Mouse (Mus musculus) neural tube, embryonic 14.5 days (tissue): Measurements from ENCODE around the gene Tor2a. TPM values are rescaled to one million over a fixed set of nuclear protein-coding genes. Genes with fewer than 3 reads are reported as not detected.

Experiments used
- ATAC-seq: fragments of 200-750 bp; cut with Nextera tagmentation; 2 replicates; pipeline ENCODE4 v1.8.0; 2017; ENCODE audit warnings: low read depth, mild to moderate bottlenecking, moderate TSS enrichment, moderate library complexity
- H3K27ac ChIP-seq: fragments of 300-500 bp; sonication (generic); 2 replicates; pipeline ENCODE4 v1.5.1; 2014; ENCODE audit warnings: low read depth, mild to moderate bottlenecking, control low read depth, low read length, moderate library complexity, mixed read lengths
- H3K27me3 ChIP-seq: fragments of 300-500 bp; sonication (generic); 2 replicates; pipeline ENCODE4 v1.6.1; 2014; ENCODE audit warnings: low read length; ENCODE audit not compliant: control insufficient read depth, insufficient read depth
- H3K36me3 ChIP-seq: fragments of 300-500 bp; sonication (generic); 2 replicates; pipeline ENCODE4 v1.6.1; 2014; ENCODE audit warnings: low read length, mixed read lengths; ENCODE audit not compliant: control insufficient read depth, insufficient read depth
- H3K4me1 ChIP-seq: fragments of 300-500 bp; sonication (generic); 2 replicates; pipeline ENCODE4 v1.6.1; 2014; ENCODE audit warnings: low read length; ENCODE audit not compliant: control insufficient read depth, insufficient read depth
- H3K4me2 ChIP-seq: fragments of 300-500 bp; sonication (generic); 2 replicates; pipeline ENCODE4 v1.6.1; 2014; ENCODE audit warnings: mild to moderate bottlenecking, low read depth, low read length, control low read depth
- H3K4me3 ChIP-seq: fragments of 300-500 bp; sonication (generic); 2 replicates; pipeline ENCODE4 v1.5.1; 2014; ENCODE audit warnings: low read depth, low read length, control low read depth, mixed read lengths
- H3K9ac ChIP-seq: fragments of 300-500 bp; sonication (generic); replicated peaks from 2 replicates; pipeline ENCODE4 v1.6.1; 2014; ENCODE audit warnings: low read depth, mild to moderate bottlenecking, control low read depth, low read length, mixed read lengths
- H3K9me3 ChIP-seq: fragments of 300-500 bp; sonication (generic); 2 replicates; pipeline ENCODE4 v1.6.1; 2016; ENCODE audit warnings: low read length; ENCODE audit not compliant: control insufficient read depth
- WGBS: fragments of 180-500 bp; shearing (Covaris S2); extraction: QIAGEN DNeasy Blood & Tissue Kit; methylation state at CpG from one replicate; pipeline ENCODE4 v1.1.7; 2014; 5-methylcytosine and 5-hydroxymethylcytosine counted together
- microRNA counts: library from miRNA; unstranded; fragments of <30 nt; microRNA quantifications from one replicate; lab custom pipeline; 2016
- microRNA-seq: library from miRNA; unstranded; fragments of <30 nt; microRNA quantifications from one replicate; pipeline ENCODE4, GENCODE M21; 2016
- polyA plus RNA-seq: library from polyadenylated mRNA; unstranded; fragments of >200 nt; fragmentation: Nextera tagmentation; extraction: Ambion mirVana; gene quantifications from 2 replicates; pipeline ENCODE4 v1.2.1, GENCODE M21; 2014

Tor2a gene
- polyA plus RNA-seq, 1 experiment from 2014 or later, result 56.0 TPM

DNA sequence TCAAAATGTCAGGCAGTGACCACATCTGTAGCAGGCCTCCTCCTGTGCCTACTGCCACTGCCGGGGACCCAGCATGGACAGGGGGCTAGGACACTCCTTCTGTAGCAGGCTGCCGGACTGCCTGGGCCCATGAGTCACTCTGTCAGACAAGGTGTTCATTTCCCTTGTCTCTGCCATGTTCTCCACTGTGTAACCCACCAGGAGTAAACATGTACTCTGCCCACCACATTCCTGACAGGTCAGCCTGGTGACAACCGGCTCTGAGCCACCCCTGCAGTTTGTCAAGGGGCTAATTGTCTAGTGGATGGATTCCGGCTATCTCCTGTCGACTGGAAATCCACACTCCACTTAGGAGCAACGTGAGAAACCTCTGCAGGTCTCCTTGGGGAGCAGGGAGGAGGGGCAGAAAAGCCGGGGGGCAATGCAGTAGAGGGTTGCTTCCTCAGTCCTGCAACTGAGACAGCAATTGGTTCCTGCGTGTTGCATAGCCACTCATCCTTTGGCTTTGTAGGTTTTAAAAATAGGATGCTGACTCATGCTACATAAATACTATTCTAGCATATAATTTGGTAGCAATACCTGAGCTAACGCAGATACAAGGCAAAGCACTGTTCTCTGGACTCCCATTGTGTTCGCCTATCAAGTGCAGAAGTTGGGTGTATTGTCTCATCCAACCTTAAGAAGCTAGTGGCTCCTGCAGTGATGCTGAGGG is 41.4 kb downstream of the Tor2a start:
- H3K9me3 ChIP-seq, result no peaks in the 10 kb centered on the region
- no peaks in the 10 kb centered on the region for H3K4me1 ChIP-seq
- H3K27me3 ChIP-seq, result no peaks in the 10 kb centered on the region
- H3K36me3 ChIP-seq, result peaks cover 68% of the 10 kb centered on the region
- no peak overlapping the region for H3K4me3 ChIP-seq
- no peak for ATAC-seq
- no peak overlapping the region for H3K9ac ChIP-seq
- H3K27ac ChIP-seq, result no peak overlapping the region
- 74% methylated on average over 10 of the region's 10 CpGs for WGBS
- H3K4me2 ChIP-seq, result no peak overlapping the region

DNA sequence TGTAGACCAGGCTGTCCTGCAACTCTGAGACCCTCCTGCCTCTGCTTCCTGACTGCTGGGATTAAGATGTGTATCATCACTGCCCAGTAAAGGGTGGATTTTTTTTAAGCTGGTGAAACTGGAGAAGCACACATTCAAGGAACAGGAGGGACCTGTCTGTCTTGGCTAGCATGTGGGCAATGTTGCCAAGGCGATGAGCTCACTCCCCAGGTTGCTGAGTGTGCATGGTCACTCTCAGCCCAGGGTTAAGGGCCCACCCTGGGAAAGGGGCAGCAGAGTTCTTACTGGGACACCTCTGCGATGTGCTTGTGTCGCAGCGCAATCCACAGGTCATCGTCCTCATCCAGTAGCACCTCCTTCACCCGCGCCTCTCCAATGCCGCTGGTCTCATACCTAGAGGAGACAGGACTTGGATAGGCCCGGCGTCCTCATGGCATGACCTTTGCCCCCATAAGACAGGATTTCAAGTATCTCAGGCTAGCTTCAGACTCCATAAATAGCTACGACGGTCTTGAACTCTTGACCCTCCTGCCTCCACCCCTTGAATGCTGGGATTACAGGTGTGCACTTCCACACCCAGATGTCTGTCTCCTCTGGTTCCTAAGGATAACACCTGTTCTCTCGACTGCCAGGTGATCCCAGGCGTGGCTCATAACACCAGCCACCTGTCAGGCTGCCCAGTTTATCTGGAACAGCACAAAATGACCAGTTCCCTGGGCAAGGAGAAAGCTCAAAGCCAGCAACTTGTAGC is 52.0 kb downstream of the Tor2a start:
- H3K27ac ChIP-seq, result no peak overlapping the region
- no peak for ATAC-seq
- no peaks in the 10 kb centered on the region for H3K9me3 ChIP-seq
- H3K36me3 ChIP-seq, result peaks cover 46% of the 10 kb centered on the region
- H3K9ac ChIP-seq, result no peak overlapping the region
- no peaks in the 10 kb centered on the region for H3K27me3 ChIP-seq
- no peak overlapping the region for H3K4me3 ChIP-seq
- no peaks in the 10 kb centered on the region for H3K4me1 ChIP-seq
- WGBS, result 96% methylated on average over 14 of the region's 14 CpGs
- no peak overlapping the region for H3K4me2 ChIP-seq

MicroRNAs encoded within 50 kb of the gene (microRNA counts, 519-probe panel; counts per million panel counts)
- microRNA mmu-miR-2861 (lab: Ali Mortazavi, UCI), result not detected

Small RNAs within 50 kb of the gene (microRNA-seq; reads per million reads assigned to microRNA genes)
- gene Mir2861 (not detected), gene Mir3960 (not detected)

Other genes with a start within 250 kb of the Tor2a start
- 6.7 and 7.3 TPM in 2 replicates for gene Fam102a, start 221.9 kb upstream of the Tor2a start, polyA plus RNA-seq
- gene Dpm2, start 186.4 kb upstream of the Tor2a start, polyA plus RNA-seq, result 143 and 157 TPM in 2 replicates
- 12.4 and 17.1 TPM in 2 replicates for gene Pip5kl1, start 182.4 kb upstream of the Tor2a start, polyA plus RNA-seq
- 0.98 and 1.2 TPM in 2 replicates for gene 9430097D07Rik, start 181.6 kb upstream of the Tor2a start, polyA plus RNA-seq
- 30.4 and 35.1 TPM in 2 replicates for gene St6galnac4, start 170.1 kb upstream of the Tor2a start, polyA plus RNA-seq
- 5.2 and 5.4 TPM in 2 replicates for gene St6galnac6, start 157.5 kb upstream of the Tor2a start, polyA plus RNA-seq
- gene Ak1, start 135.5 kb upstream of the Tor2a start, polyA plus RNA-seq, result 78.6 and 85.0 TPM in 2 replicates
- 13.0 and 22.9 TPM in 2 replicates for gene Eng, start 110.6 kb upstream of the Tor2a start, polyA plus RNA-seq
- gene Fpgs, start 53.1 kb upstream of the Tor2a start, polyA plus RNA-seq, result 14.6 and 15.3 TPM in 2 replicates
- 54.4 and 57.5 TPM in 2 replicates for gene Cdk9, start 44.2 kb upstream of the Tor2a start, polyA plus RNA-seq
- gene Sh2d3c, start 36.2 kb upstream of the Tor2a start, polyA plus RNA-seq, result 41.2 and 51.2 TPM in 2 replicates
- 3.9 TPM in 2 replicates for gene 6330409D20Rik, start 16.2 kb upstream of the Tor2a start, polyA plus RNA-seq
- 0.36 and 0.82 TPM in 2 replicates for gene Ttc16, start 18.4 kb downstream of the Tor2a start, polyA plus RNA-seq
- 3.7 and 4.8 TPM in 2 replicates for gene Ptrh1, start 18.6 kb downstream of the Tor2a start, polyA plus RNA-seq
- 0.48 TPM in 2 replicates for gene Cfap157, start 27.2 kb downstream of the Tor2a start, polyA plus RNA-seq
- gene Stxbp1, start 90.0 kb downstream of the Tor2a start, polyA plus RNA-seq, result 290 and 312 TPM in 2 replicates
- gene Fam129b, start 118.9 kb downstream of the Tor2a start, polyA plus RNA-seq, result 11.8 and 18.3 TPM in 2 replicates
- gene Rpl12, start 204.3 kb downstream of the Tor2a start, polyA plus RNA-seq, result 99.4 and 113 TPM in 2 replicates
- gene Lrsam1, start 204.4 kb downstream of the Tor2a start, polyA plus RNA-seq, result 19.3 and 22.8 TPM in 2 replicates
- gene Slc2a8, start 224.8 kb downstream of the Tor2a start, polyA plus RNA-seq, result 17.6 and 21.2 TPM in 2 replicates